In the genomic region with DNA sequence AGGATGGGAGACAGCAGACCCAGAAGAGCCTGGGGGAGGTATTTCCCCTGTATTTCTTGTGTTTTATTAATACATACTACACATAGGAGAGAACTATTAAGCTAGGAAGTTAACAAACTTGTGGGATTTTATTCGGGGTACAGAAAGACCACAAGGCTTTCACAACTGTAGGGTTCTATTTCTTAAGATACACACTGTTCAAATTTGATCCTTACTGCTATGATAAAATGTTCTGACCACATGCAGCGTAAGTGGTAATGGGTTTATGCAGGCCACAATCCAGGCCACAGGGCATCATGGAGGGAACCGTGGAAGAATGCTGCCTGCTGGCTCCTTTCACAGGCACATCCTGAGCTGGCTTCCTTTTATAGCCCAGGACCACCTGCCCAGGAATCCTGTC, we compare ENCODE assay signal across 15 mouse cellular contexts.
"Had no signal": no experiment of that assay in that cellular context is flagged by ENCODE, and none has a peak within 500 bp of the region (broad histone marks: within the 10 kb centered on the region; RNA-seq: fewer than 3 reads in every experiment).

No protein-coding gene starts in this region.

- H3K27ac ChIP-seq: neural tube, embryonic 15.5 days; stomach, embryonic 15.5 days; stomach, postnatal 0 days had no signal

- H3K27me3 ChIP-seq: neural tube, embryonic 15.5 days; stomach, embryonic 15.5 days had no signal

- DNase-seq: retina, postnatal 1 day; right cerebral cortex, adult 18-20 months; right cerebral cortex, postnatal 14 days; right cerebral cortex, postnatal 25 days; right cerebral cortex, postnatal 4 days; spleen, adult 18-20 months; thymus, adult 18-20 months; thymus, adult 2 months; thymus, postnatal 14 days; thymus, postnatal 25 days; thymus, postnatal 36 days; thymus, postnatal 4 days had no signal

- H3K36me3 ChIP-seq: neural tube, embryonic 15.5 days; stomach, embryonic 15.5 days had no signal

- H3K9ac ChIP-seq: neural tube, embryonic 15.5 days; stomach, embryonic 15.5 days had no signal

- H3K4me2 ChIP-seq: neural tube, embryonic 15.5 days; stomach, embryonic 15.5 days had no signal

- H3K4me3 ChIP-seq: neural tube, embryonic 15.5 days; stomach, embryonic 15.5 days had no signal

- H3K9me3 ChIP-seq: neural tube, embryonic 15.5 days; stomach, embryonic 15.5 days had no signal

- H3K4me1 ChIP-seq: stomach, embryonic 15.5 days had no signal
